Mouse (Mus musculus): ENCODE results near the gene Ctse. TPM values are rescaled to one million over a fixed set of nuclear protein-coding genes. Genes with fewer than 3 reads are reported as not detected.

Ctse gene
- polyA plus RNA-seq, 1 experiment: 6.4 TPM

DNA sequence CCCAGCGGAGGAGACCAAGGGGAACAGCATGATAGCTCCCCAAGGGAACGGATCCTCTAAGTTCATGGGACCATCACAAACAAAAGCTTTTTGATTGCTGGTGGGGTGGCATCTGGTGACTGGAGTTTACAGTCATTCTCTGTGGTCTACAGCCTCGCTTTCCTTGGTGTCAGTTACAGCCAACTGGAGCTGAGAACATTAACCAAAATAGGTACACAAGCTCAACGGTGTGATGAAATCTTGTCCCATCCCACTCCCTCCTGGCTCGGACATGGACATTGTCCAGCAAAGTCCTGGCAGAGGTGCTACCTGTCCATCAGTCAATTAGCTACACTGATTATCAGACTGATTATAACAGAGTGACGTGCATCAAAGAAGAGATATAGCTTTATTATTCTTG is 23.5 kb upstream of the Ctse start:
- no peak overlapping the region for H3K4me3 ChIP-seq (ENCODE audit: control insufficient read depth, insufficient read depth, low read length)
- no peaks in the 10 kb centered on the region for H3K4me1 ChIP-seq (replicated peaks; ENCODE audit: control insufficient read depth, insufficient read depth, low read length)
- no peaks in the 10 kb centered on the region for H3K36me3 ChIP-seq (ENCODE audit: control insufficient read depth, insufficient read depth, low read length)
- WGBS: 90% methylated on average over 6 of the region's 6 CpGs
- no peaks in the 10 kb centered on the region for H3K27me3 ChIP-seq (ENCODE audit: control insufficient read depth, insufficient read depth, low read length)
- TF ChIP-seq POLR2A (IDR thresholded peaks at IDR 0.05; ENCODE audit: control insufficient read depth, extremely low read depth, insufficient read depth, low read length, poor library complexity) (no peak), CTCF (IDR thresholded peaks at IDR 0.05; ENCODE audit: borderline replicate concordance, control insufficient read depth, extremely low read depth, insufficient read depth, low read length, poor library complexity) (no peak)
- no peak overlapping the region for H3K27ac ChIP-seq (ENCODE audit: control insufficient read depth, insufficient read depth, low read length)
- DNase-seq: no peak

DNA sequence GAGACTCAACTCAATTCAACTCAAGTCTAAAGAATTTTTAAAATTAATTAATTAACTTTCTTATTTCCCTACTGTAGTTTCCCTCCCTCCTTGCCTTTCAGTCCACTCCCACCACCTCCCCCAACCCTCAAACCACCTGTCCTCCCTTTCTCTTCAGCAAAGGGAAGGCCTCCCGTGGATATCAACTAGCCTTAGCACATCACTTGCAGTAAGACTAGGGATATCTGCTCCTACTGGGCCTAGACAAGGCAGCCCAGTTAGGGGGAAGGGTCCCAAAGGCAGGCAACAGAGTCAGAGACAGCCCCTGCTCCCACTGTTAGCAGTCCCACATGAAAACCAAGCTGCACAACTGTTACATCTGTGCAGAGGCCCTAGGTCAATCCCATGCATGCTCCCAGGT is 22.0 kb upstream of the Ctse start:
- Histone ChIP-seq H3K4me1 (replicated peaks; ENCODE audit: control insufficient read depth, insufficient read depth, low read length) (no peaks in the 10 kb centered on the region), H3K27ac (ENCODE audit: control insufficient read depth, insufficient read depth, low read length) (no peak overlapping the region), H3K36me3 (ENCODE audit: control insufficient read depth, insufficient read depth, low read length) (no peaks in the 10 kb centered on the region), H3K27me3 (ENCODE audit: control insufficient read depth, insufficient read depth, low read length) (no peaks in the 10 kb centered on the region), H3K4me3 (ENCODE audit: control insufficient read depth, insufficient read depth, low read length) (no peak overlapping the region)
- TF ChIP-seq POLR2A (IDR thresholded peaks at IDR 0.05; ENCODE audit: control insufficient read depth, extremely low read depth, insufficient read depth, low read length, poor library complexity) (no peak), CTCF (IDR thresholded peaks at IDR 0.05; ENCODE audit: borderline replicate concordance, control insufficient read depth, extremely low read depth, insufficient read depth, low read length, poor library complexity) (no peak)
- WGBS: 83% methylated on average over 1 of the region's 1 CpGs
- no peak for DNase-seq

DNA sequence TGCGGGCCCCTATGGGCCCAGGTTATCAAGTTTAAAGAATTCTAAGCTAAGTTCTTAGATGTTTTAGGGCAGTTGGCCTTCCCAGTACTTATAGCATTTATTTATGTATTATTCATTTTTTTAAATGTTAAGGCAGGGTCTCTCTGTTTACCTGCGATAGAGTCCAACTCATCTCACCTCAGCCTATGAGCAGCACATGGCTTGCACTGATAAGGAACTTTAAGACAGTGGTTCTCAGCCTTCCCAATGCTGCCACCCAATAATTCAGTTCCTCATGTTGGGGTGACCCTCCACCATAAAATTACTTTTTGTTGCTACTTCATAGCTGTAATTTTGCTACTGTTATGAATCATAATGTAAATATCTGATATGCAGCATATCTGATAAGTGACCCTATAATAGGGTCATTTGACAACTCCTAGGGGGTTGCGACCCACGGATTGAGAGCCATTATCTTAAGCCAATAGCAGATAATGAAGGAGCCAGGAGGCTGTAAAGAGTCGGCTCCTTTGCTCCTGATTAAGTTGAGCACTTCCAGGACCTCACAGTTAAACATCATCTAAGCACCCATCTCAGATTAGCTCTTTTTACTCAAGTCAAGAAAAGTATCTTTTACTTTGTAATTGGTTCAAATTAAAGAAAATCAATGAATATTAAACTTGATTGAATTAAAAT is 21.4 kb upstream of the Ctse start:
- 93% methylated on average over 5 of the region's 5 CpGs for WGBS
- DNase-seq: no peak

DNA sequence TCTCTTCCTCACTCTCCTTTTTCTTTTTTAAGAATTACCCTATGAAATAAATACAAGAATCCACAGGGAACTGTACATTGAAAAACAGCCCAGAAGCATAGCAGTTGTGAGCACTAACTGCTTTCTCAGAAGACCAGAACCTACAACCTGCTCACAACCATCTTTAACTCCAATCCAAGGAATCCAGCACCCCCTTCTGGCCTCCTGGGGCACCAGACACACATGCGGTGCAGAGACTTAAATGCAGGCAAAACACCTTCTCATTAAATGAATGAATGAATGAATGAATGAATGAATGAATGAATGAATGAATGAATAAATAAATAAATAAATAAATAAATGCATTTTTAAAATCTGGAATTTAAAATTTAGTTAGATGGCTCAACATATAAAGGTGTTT is 19.5 kb upstream of the Ctse start:
- DNase-seq: no peak
- Histone ChIP-seq H3K4me3 (ENCODE audit: control insufficient read depth, insufficient read depth, low read length) (no peak overlapping the region), H3K27ac (ENCODE audit: control insufficient read depth, insufficient read depth, low read length) (no peak overlapping the region), H3K27me3 (ENCODE audit: control insufficient read depth, insufficient read depth, low read length) (no peaks in the 10 kb centered on the region), H3K4me1 (replicated peaks; ENCODE audit: control insufficient read depth, insufficient read depth, low read length) (no peaks in the 10 kb centered on the region), H3K36me3 (ENCODE audit: control insufficient read depth, insufficient read depth, low read length) (no peaks in the 10 kb centered on the region)
- TF ChIP-seq CTCF (IDR thresholded peaks at IDR 0.05; ENCODE audit: borderline replicate concordance, control insufficient read depth, extremely low read depth, insufficient read depth, low read length, poor library complexity) (no peak), POLR2A (IDR thresholded peaks at IDR 0.05; ENCODE audit: control insufficient read depth, extremely low read depth, insufficient read depth, low read length, poor library complexity) (no peak)
- 92% methylated on average over 1 of the region's 1 CpGs for WGBS

More for the DNA sequence above, 21.4 kb upstream of the Ctse start:
- TF ChIP-seq POLR2A (IDR thresholded peaks at IDR 0.05; ENCODE audit: control insufficient read depth, extremely low read depth, insufficient read depth, low read length, poor library complexity) (no peak), CTCF (IDR thresholded peaks at IDR 0.05; ENCODE audit: borderline replicate concordance, control insufficient read depth, extremely low read depth, insufficient read depth, low read length, poor library complexity) (no peak)
- Histone ChIP-seq H3K36me3 (ENCODE audit: control insufficient read depth, insufficient read depth, low read length) (no peaks in the 10 kb centered on the region), H3K4me1 (replicated peaks; ENCODE audit: control insufficient read depth, insufficient read depth, low read length) (no peaks in the 10 kb centered on the region), H3K27me3 (ENCODE audit: control insufficient read depth, insufficient read depth, low read length) (no peaks in the 10 kb centered on the region), H3K4me3 (ENCODE audit: control insufficient read depth, insufficient read depth, low read length) (no peak overlapping the region), H3K27ac (ENCODE audit: control insufficient read depth, insufficient read depth, low read length) (no peak overlapping the region)

DNA sequence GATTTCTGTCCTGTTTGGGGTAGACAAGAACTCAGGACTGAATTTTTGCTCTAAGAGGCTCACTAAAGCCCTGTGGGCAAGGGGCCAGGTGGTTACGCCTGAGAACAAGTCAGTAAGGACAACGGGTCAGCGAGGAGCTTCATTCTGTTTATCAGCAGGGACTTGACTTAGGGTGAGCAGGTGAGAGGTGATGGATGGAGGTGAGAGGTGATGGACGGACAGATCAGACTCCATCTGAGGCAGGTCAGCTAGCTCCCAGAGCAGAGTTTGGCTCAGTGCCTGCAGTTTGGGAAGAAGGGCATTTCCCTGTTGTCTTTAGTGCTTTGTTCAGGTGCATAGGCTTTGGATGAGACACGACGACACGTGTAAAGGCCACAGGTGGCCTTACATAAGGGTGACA is 18.8 kb upstream of the Ctse start:
- TF ChIP-seq POLR2A (IDR thresholded peaks at IDR 0.05; ENCODE audit: control insufficient read depth, extremely low read depth, insufficient read depth, low read length, poor library complexity) (no peak), CTCF (IDR thresholded peaks at IDR 0.05; ENCODE audit: borderline replicate concordance, control insufficient read depth, extremely low read depth, insufficient read depth, low read length, poor library complexity) (no peak)
- H3K4me1 ChIP-seq (replicated peaks; ENCODE audit: control insufficient read depth, insufficient read depth, low read length): no peaks in the 10 kb centered on the region
- WGBS: 97% methylated on average over 7 of the region's 7 CpGs
- no peak for DNase-seq
- no peaks in the 10 kb centered on the region for H3K36me3 ChIP-seq (ENCODE audit: control insufficient read depth, insufficient read depth, low read length)
- H3K4me3 ChIP-seq (ENCODE audit: control insufficient read depth, insufficient read depth, low read length): no peak overlapping the region
- no peak overlapping the region for H3K27ac ChIP-seq (ENCODE audit: control insufficient read depth, insufficient read depth, low read length)
- H3K27me3 ChIP-seq (ENCODE audit: control insufficient read depth, insufficient read depth, low read length): no peaks in the 10 kb centered on the region

DNA sequence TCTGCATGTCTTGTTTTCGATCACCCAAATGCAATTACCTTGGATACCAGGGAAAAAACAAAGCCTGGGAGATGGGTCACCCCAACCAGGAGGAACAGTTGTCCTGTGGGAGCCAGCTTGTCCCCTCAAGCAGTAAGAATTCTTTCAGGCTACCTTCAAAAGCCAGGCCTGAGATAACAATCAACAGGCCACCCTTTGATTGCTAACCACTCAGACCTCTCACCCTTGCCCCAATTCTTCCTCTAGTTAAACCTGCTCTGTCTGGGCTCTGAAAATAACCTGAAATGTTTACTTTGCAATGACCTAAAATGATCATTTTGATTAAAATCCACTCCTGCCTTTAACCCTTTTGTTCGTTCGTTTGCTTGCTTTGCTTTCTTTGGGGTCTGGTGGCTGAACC is 14.5 kb upstream of the Ctse start:
- Histone ChIP-seq H3K4me3 (ENCODE audit: control insufficient read depth, insufficient read depth, low read length) (no peak overlapping the region), H3K27me3 (ENCODE audit: control insufficient read depth, insufficient read depth, low read length) (no peaks in the 10 kb centered on the region), H3K4me1 (replicated peaks; ENCODE audit: control insufficient read depth, insufficient read depth, low read length) (no peaks in the 10 kb centered on the region), H3K27ac (ENCODE audit: control insufficient read depth, insufficient read depth, low read length) (no peak overlapping the region), H3K36me3 (ENCODE audit: control insufficient read depth, insufficient read depth, low read length) (no peaks in the 10 kb centered on the region)
- WGBS: 97% methylated on average over 3 of the region's 3 CpGs
- no peak for DNase-seq
- TF ChIP-seq CTCF (IDR thresholded peaks at IDR 0.05; ENCODE audit: borderline replicate concordance, control insufficient read depth, extremely low read depth, insufficient read depth, low read length, poor library complexity) (no peak), POLR2A (IDR thresholded peaks at IDR 0.05; ENCODE audit: control insufficient read depth, extremely low read depth, insufficient read depth, low read length, poor library complexity) (no peak)

Data from thymus, adult 2 months (tissue).